Mouse (Mus musculus): Measurements from ENCODE around the gene Ptbp1.

DNA sequence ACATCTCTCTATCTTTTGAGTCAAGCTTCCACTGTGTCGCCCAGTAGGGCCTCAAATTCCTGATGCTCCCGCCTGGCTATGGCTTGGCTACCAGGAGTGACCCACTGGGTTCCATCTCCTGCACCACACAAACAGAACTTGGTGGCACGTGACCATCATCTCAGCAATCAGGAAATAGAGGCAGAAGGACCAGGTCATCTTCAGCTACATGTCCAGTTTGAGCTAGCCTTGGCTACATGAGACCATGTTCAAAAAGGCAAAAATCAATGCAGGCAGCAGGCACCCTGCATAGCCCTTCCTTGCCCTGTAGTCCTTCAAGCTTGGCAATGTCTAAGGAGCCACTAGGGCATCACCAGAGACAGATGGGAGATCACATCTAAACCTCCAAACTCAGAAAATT lies 14.1 kb upstream of the Ptbp1 start:
- TF ChIP-seq EP300 (IDR thresholded peaks at IDR 0.05; ENCODE audit: insufficient read depth, low read depth, low read length) (no peak), POLR2A (IDR thresholded peaks at IDR 0.05; ENCODE audit: insufficient read depth, low read length) (no peak)
